Mouse (Mus musculus): ENCODE measurements around the gene Rfx4. TPM values are rescaled to one million over a fixed set of nuclear protein-coding genes. Genes with fewer than 3 reads are reported as not detected.

Rfx4 gene
- polyA plus RNA-seq, 1 experiment = not detected

GRCm38 (mm10) chr10:84906895-84907294 lies 151.0 kb downstream of the Rfx4 start:
- Histone ChIP-seq H3K27me3 (ENCODE audit: control insufficient read depth) (no peaks in the 10 kb centered on the region), H3K36me3 (ENCODE audit: control insufficient read depth) (no peaks in the 10 kb centered on the region), H3K4me3 (replicated peaks) (no peak overlapping the region), H3K4me1 (ENCODE audit: control insufficient read depth) (no peaks in the 10 kb centered on the region), H3K9me3 (ENCODE audit: control insufficient read depth, low read length) (no peaks in the 10 kb centered on the region)
- TF ChIP-seq GATA1 (IDR thresholded peaks at IDR 0.05; ENCODE audit: low read length) (no peak), TAL1 (IDR thresholded peaks at IDR 0.05; ENCODE audit: low read length) (no peak)

- no peaks in the 10 kb centered on the region for H3K36me3 ChIP-seq (ENCODE audit: control insufficient read depth)
- H3K9me3 ChIP-seq (ENCODE audit: control insufficient read depth, low read length) = no peaks in the 10 kb centered on the region
- H3K27me3 ChIP-seq (ENCODE audit: control insufficient read depth) = no peaks in the 10 kb centered on the region
- TF ChIP-seq GATA1 (IDR thresholded peaks at IDR 0.05; ENCODE audit: low read length) (no peak), TAL1 (IDR thresholded peaks at IDR 0.05; ENCODE audit: low read length) (no peak)
- H3K4me3 ChIP-seq (replicated peaks) = no peak overlapping the region
- no peaks in the 10 kb centered on the region for H3K4me1 ChIP-seq (ENCODE audit: control insufficient read depth)
Measured at GRCm38 (mm10) chr10:84908006-84908405, 152.1 kb downstream of the Rfx4 start.

- no peak overlapping the region for H3K4me3 ChIP-seq (replicated peaks)
- H3K27me3 ChIP-seq (ENCODE audit: control insufficient read depth) = no peaks in the 10 kb centered on the region
- no peaks in the 10 kb centered on the region for H3K4me1 ChIP-seq (ENCODE audit: control insufficient read depth)
- no peak for TF ChIP-seq TAL1 (IDR thresholded peaks at IDR 0.05; ENCODE audit: low read length)
- no peak for TF ChIP-seq GATA1 (IDR thresholded peaks at IDR 0.05; ENCODE audit: low read length)
- no peaks in the 10 kb centered on the region for H3K9me3 ChIP-seq (ENCODE audit: control insufficient read depth, low read length)
- H3K36me3 ChIP-seq (ENCODE audit: control insufficient read depth) = no peaks in the 10 kb centered on the region
Measured at GRCm38 (mm10) chr10:84908471-84908870, 152.6 kb downstream of the Rfx4 start.

- Histone ChIP-seq H3K27me3 (ENCODE audit: control insufficient read depth) (no peaks in the 10 kb centered on the region), H3K9me3 (ENCODE audit: control insufficient read depth, low read length) (no peaks in the 10 kb centered on the region), H3K4me3 (replicated peaks) (no peak overlapping the region), H3K36me3 (ENCODE audit: control insufficient read depth) (no peaks in the 10 kb centered on the region), H3K4me1 (ENCODE audit: control insufficient read depth) (no peaks in the 10 kb centered on the region)
- TF ChIP-seq TAL1 (IDR thresholded peaks at IDR 0.05; ENCODE audit: low read length) = no peak
- no peak for TF ChIP-seq GATA1 (IDR thresholded peaks at IDR 0.05; ENCODE audit: low read length)
Measured at GRCm38 (mm10) chr10:84909021-84909801, 153.3 kb downstream of the Rfx4 start.

GRCm38 (mm10) chr10:84910194-84910593 lies 154.3 kb downstream of the Rfx4 start:
- Histone ChIP-seq H3K9me3 (ENCODE audit: control insufficient read depth, low read length) (no peaks in the 10 kb centered on the region), H3K4me3 (replicated peaks) (no peak overlapping the region), H3K4me1 (ENCODE audit: control insufficient read depth) (no peaks in the 10 kb centered on the region), H3K36me3 (ENCODE audit: control insufficient read depth) (no peaks in the 10 kb centered on the region), H3K27me3 (ENCODE audit: control insufficient read depth) (no peaks in the 10 kb centered on the region)
- TF ChIP-seq TAL1 (IDR thresholded peaks at IDR 0.05; ENCODE audit: low read length) (no peak), GATA1 (IDR thresholded peaks at IDR 0.05; ENCODE audit: low read length) (no peak)

- TF ChIP-seq TAL1 (IDR thresholded peaks at IDR 0.05; ENCODE audit: low read length) (no peak), GATA1 (IDR thresholded peaks at IDR 0.05; ENCODE audit: low read length) (no peak)
- H3K36me3 ChIP-seq (ENCODE audit: control insufficient read depth) = no peaks in the 10 kb centered on the region
- no peak overlapping the region for H3K4me3 ChIP-seq (replicated peaks)
- no peaks in the 10 kb centered on the region for H3K4me1 ChIP-seq (ENCODE audit: control insufficient read depth)
- H3K9me3 ChIP-seq (ENCODE audit: control insufficient read depth, low read length) = no peaks in the 10 kb centered on the region
- H3K27me3 ChIP-seq (ENCODE audit: control insufficient read depth) = no peaks in the 10 kb centered on the region
Measured at GRCm38 (mm10) chr10:84910758-84911384, 155.0 kb downstream of the Rfx4 start.

GRCm38 (mm10) chr10:84913148-84913547 lies 157.3 kb downstream of the Rfx4 start:
- no peak for TF ChIP-seq TAL1 (IDR thresholded peaks at IDR 0.05; ENCODE audit: low read length)
- TF ChIP-seq GATA1 (IDR thresholded peaks at IDR 0.05; ENCODE audit: low read length) = no peak
- Histone ChIP-seq H3K4me1 (ENCODE audit: control insufficient read depth) (peaks cover 15% of the 10 kb centered on the region), H3K4me3 (replicated peaks) (no peak overlapping the region), H3K27me3 (ENCODE audit: control insufficient read depth) (no peaks in the 10 kb centered on the region), H3K9me3 (ENCODE audit: control insufficient read depth, low read length) (no peaks in the 10 kb centered on the region), H3K36me3 (ENCODE audit: control insufficient read depth) (no peaks in the 10 kb centered on the region)

- no peak overlapping the region for H3K4me3 ChIP-seq (replicated peaks)
- 0 out of 2 replicates have a peak, but pooled peaks cover 2% of the 10 kb centered on the region for H3K36me3 ChIP-seq (ENCODE audit: control insufficient read depth)
- H3K9me3 ChIP-seq (ENCODE audit: control insufficient read depth, low read length) = no peaks in the 10 kb centered on the region
- H3K27me3 ChIP-seq (ENCODE audit: control insufficient read depth) = no peaks in the 10 kb centered on the region
- TF ChIP-seq TAL1 (IDR thresholded peaks at IDR 0.05; ENCODE audit: low read length) = no peak
- H3K4me1 ChIP-seq (ENCODE audit: control insufficient read depth) = peaks cover 34% of the 10 kb centered on the region
Measured at GRCm38 (mm10) chr10:84915476-84915875, 159.6 kb downstream of the Rfx4 start.

GRCm38 (mm10) chr10:84916810-84917730 lies 161.2 kb downstream of the Rfx4 start, which contains the start of gene Ric8b:
Gene Ric8b (plus strand): TSS chr10:84917616.
- no peaks in the 10 kb centered on the region for H3K27me3 ChIP-seq (ENCODE audit: control insufficient read depth)
- H3K4me3 ChIP-seq (replicated peaks) = peak within 1 kb of the TSS; percentile 91
- H3K36me3 ChIP-seq (ENCODE audit: control insufficient read depth) = 0 out of 2 replicates have a peak, but pooled peaks cover 2% of the 10 kb centered on the region
- H3K9me3 ChIP-seq (ENCODE audit: control insufficient read depth, low read length) = no peaks in the 10 kb centered on the region
- TF ChIP-seq TAL1 (IDR thresholded peaks at IDR 0.05; ENCODE audit: low read length) = no peak
- no peak for TF ChIP-seq GATA1 (IDR thresholded peaks at IDR 0.05; ENCODE audit: low read length)
- peaks cover 36% of the 10 kb centered on the region for H3K4me1 ChIP-seq (ENCODE audit: control insufficient read depth)
